Mouse (Mus musculus): ENCODE measurements around the gene Bloc1s1. TPM values are rescaled to one million over a fixed set of nuclear protein-coding genes. Genes with fewer than 3 reads are reported as not detected.

Bloc1s1 gene
- polyA plus RNA-seq, 1 experiment: 44.5 TPM

DNA sequence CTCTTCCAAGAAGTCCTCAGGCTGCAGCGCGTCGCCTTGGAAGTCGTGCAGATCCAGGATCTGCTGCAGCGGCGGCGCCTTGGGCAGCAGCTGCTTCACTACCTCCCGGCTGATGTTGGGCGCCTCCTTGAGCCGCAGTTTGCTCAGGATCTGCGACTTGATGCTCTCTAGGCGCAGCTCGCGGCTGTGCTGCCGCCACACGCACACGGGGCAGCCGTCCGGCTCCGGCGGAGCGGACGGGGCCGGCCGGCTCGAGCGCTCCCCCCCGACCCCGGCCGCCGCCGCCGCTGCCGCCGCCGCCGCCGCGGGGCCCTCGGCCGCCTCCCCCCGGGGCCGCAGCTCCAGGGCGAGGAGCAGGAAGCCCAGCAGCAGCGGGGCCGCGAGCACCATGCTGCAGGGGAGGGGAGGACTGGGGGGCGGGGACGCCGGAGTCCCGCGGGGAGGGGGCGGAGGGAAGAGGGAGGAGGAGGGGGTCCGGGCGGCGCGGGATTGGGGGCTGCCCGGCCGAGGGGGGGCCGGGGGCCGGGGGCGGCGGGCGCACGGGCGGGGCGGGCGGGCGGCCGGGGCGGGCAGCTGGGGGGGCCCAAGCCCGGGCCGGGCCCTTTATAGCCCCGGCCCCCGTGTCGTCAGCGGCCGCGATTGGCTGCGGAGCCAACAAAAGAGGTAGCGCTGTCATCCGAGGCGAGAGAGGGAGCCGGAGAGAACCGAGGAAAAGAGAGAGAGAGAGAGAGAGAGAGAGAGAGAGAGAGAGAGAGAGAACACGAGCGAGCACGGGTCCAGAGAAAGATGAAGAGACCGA is 32.3 kb downstream of the Bloc1s1 start, which contains the start of gene Gdf11:
TSS of gene Gdf11 (minus strand) at position 423 of the 799 bp plus-strand sequence.
- Histone ChIP-seq H3K27ac (ENCODE audit: insufficient read depth, low read length) (no peak within 1 kb of the TSS), H3K9ac (ENCODE audit: low read depth, poor library complexity, severe bottlenecking) (peak within 1 kb of the TSS; percentile 34), H3K4me1 (ENCODE audit: control insufficient read depth, insufficient read depth, low read length) (peaks cover 3% of the 10 kb centered on the region), H3K27me3 (ENCODE audit: control insufficient read depth, insufficient read depth, low read length, poor library complexity, severe bottlenecking) (no peaks in the 10 kb centered on the region; the same call in 1 of the 2 replicates), H3K36me3 (ENCODE audit: control insufficient read depth, insufficient read depth, low read length, poor library complexity, severe bottlenecking) (no peaks in the 10 kb centered on the region), H3K9me3 (replicated peaks; ENCODE audit: control insufficient read depth, insufficient read depth, low read length, poor library complexity, severe bottlenecking) (no peaks in the 10 kb centered on the region), H3K4me3 (ENCODE audit: low read depth, low read length) (peak within 1 kb of the TSS; percentile 79)
- TF ChIP-seq EP300 (IDR thresholded peaks at IDR 0.05; ENCODE audit: insufficient read depth, low read depth, low read length) (no peak), POLR2A (IDR thresholded peaks at IDR 0.05; ENCODE audit: insufficient read depth, low read length) (no peak), CTCF (IDR thresholded peaks at IDR 0.05; ENCODE audit: low read depth, low read length) (no peak)

GRCm38 (mm10) chr10:128890383-128891295 is 33.2 kb downstream of the Bloc1s1 start:
- no peaks in the 10 kb centered on the region for H3K4me1 ChIP-seq (ENCODE audit: control insufficient read depth, insufficient read depth, low read length)

GRCm38 (mm10) chr10:128889846-128890245 is 34.0 kb downstream of the Bloc1s1 start:
- Histone ChIP-seq H3K9ac (ENCODE audit: low read depth, poor library complexity, severe bottlenecking) (peak overlapping the region; percentile 34; the same call in 1 of the 2 replicates), H3K9me3 (replicated peaks; ENCODE audit: control insufficient read depth, insufficient read depth, low read length, poor library complexity, severe bottlenecking) (no peaks in the 10 kb centered on the region), H3K27ac (ENCODE audit: insufficient read depth, low read length) (no peak overlapping the region), H3K27me3 (ENCODE audit: control insufficient read depth, insufficient read depth, low read length, poor library complexity, severe bottlenecking) (no peaks in the 10 kb centered on the region; the same call in 1 of the 2 replicates), H3K4me1 (ENCODE audit: control insufficient read depth, insufficient read depth, low read length) (no peaks in the 10 kb centered on the region), H3K4me3 (ENCODE audit: low read depth, low read length) (no peak overlapping the region), H3K36me3 (ENCODE audit: control insufficient read depth, insufficient read depth, low read length, poor library complexity, severe bottlenecking) (no peaks in the 10 kb centered on the region)
- TF ChIP-seq EP300 (IDR thresholded peaks at IDR 0.05; ENCODE audit: insufficient read depth, low read depth, low read length): no peak
- TF ChIP-seq POLR2A (IDR thresholded peaks at IDR 0.05; ENCODE audit: insufficient read depth, low read length): no peak
- no peak for TF ChIP-seq CTCF (IDR thresholded peaks at IDR 0.05; ENCODE audit: low read depth, low read length)

More at GRCm38 (mm10) chr10:128890383-128891295, 33.2 kb downstream of the Bloc1s1 start:
- Histone ChIP-seq H3K36me3 (ENCODE audit: control insufficient read depth, insufficient read depth, low read length, poor library complexity, severe bottlenecking) (no peaks in the 10 kb centered on the region), H3K27ac (ENCODE audit: insufficient read depth, low read length) (no peak overlapping the region), H3K4me3 (ENCODE audit: low read depth, low read length) (peak overlapping the region; percentile 79), H3K9ac (ENCODE audit: low read depth, poor library complexity, severe bottlenecking) (peak overlapping the region; percentile 34), H3K27me3 (ENCODE audit: control insufficient read depth, insufficient read depth, low read length, poor library complexity, severe bottlenecking) (no peaks in the 10 kb centered on the region; the same call in 1 of the 2 replicates), H3K9me3 (replicated peaks; ENCODE audit: control insufficient read depth, insufficient read depth, low read length, poor library complexity, severe bottlenecking) (no peaks in the 10 kb centered on the region)
- TF ChIP-seq CTCF (IDR thresholded peaks at IDR 0.05; ENCODE audit: low read depth, low read length) (no peak), POLR2A (IDR thresholded peaks at IDR 0.05; ENCODE audit: insufficient read depth, low read length) (no peak), EP300 (IDR thresholded peaks at IDR 0.05; ENCODE audit: insufficient read depth, low read depth, low read length) (no peak)

GRCm38 (mm10) chr10:128888941-128889827 is 34.7 kb downstream of the Bloc1s1 start:
- Histone ChIP-seq H3K9ac (ENCODE audit: low read depth, poor library complexity, severe bottlenecking) (0 out of 2 replicates have a peak overlapping the region, but pooled peaks have one; percentile 20), H3K27ac (ENCODE audit: insufficient read depth, low read length) (no peak overlapping the region), H3K4me1 (ENCODE audit: control insufficient read depth, insufficient read depth, low read length) (no peaks in the 10 kb centered on the region), H3K9me3 (replicated peaks; ENCODE audit: control insufficient read depth, insufficient read depth, low read length, poor library complexity, severe bottlenecking) (no peaks in the 10 kb centered on the region), H3K27me3 (ENCODE audit: control insufficient read depth, insufficient read depth, low read length, poor library complexity, severe bottlenecking) (no peaks in the 10 kb centered on the region), H3K36me3 (ENCODE audit: control insufficient read depth, insufficient read depth, low read length, poor library complexity, severe bottlenecking) (no peaks in the 10 kb centered on the region), H3K4me3 (ENCODE audit: low read depth, low read length) (peak overlapping the region; percentile 25; the same call in 1 of the 2 replicates)
- TF ChIP-seq POLR2A (IDR thresholded peaks at IDR 0.05; ENCODE audit: insufficient read depth, low read length) (no peak), CTCF (IDR thresholded peaks at IDR 0.05; ENCODE audit: low read depth, low read length) (no peak), EP300 (IDR thresholded peaks at IDR 0.05; ENCODE audit: insufficient read depth, low read depth, low read length) (no peak; the same call in 1 of the 2 replicates)

- Histone ChIP-seq H3K36me3 (ENCODE audit: control insufficient read depth, insufficient read depth, low read length, poor library complexity, severe bottlenecking) (peaks cover 8% of the 10 kb centered on the region), H3K4me1 (ENCODE audit: control insufficient read depth, insufficient read depth, low read length) (no peaks in the 10 kb centered on the region), H3K27me3 (ENCODE audit: control insufficient read depth, insufficient read depth, low read length, poor library complexity, severe bottlenecking) (no peaks in the 10 kb centered on the region), H3K9ac (ENCODE audit: low read depth, poor library complexity, severe bottlenecking) (no peak overlapping the region), H3K9me3 (replicated peaks; ENCODE audit: control insufficient read depth, insufficient read depth, low read length, poor library complexity, severe bottlenecking) (no peaks in the 10 kb centered on the region), H3K4me3 (ENCODE audit: low read depth, low read length) (no peak overlapping the region), H3K27ac (ENCODE audit: insufficient read depth, low read length) (no peak overlapping the region)
- TF ChIP-seq EP300 (IDR thresholded peaks at IDR 0.05; ENCODE audit: insufficient read depth, low read depth, low read length) (no peak), POLR2A (IDR thresholded peaks at IDR 0.05; ENCODE audit: insufficient read depth, low read length) (no peak), CTCF (IDR thresholded peaks at IDR 0.05; ENCODE audit: low read depth, low read length) (no peak)
Measured at GRCm38 (mm10) chr10:128882067-128882466, 41.8 kb downstream of the Bloc1s1 start.
